Mouse (Mus musculus) kidney, postnatal 14 days (tissue): ENCODE measurements around the gene Ssxb2.
"Not testable (repeated sequence)": the region's sequence is repeated elsewhere in the genome, so short reads cannot be mapped to it uniquely, and the experiment has no call there.

ENCODE experiments used
- DNase-seq: peaks from one replicate; pipeline ENCODE4 v3.0.0; 2022; ENCODE audit warnings: mixed read lengths

The Ssxb2 gene

DNA sequence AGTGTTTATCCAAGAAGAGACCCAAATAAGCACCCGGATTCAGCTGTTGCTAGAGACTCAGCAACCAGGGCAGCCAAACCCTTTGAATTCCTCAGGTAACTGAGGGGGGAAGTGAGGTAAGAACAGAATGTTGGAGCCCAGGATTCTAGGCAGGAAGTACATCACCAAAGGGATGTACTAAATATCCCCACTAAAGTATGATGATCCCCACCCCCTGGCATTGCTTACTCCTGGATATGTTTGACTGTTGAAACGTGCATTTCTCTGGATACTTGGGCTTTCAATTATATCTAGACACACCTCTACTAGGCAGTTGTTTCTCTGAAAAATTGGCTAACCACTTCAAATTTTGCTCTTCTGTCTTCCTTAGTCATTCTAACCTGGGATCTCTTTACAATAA is at the start of gene Ssxb2:
TSS of gene Ssxb2 (minus strand) at position 101 of the 400 bp plus-strand sequence.
- DNase-seq: not testable (repeated sequence)

DNA sequence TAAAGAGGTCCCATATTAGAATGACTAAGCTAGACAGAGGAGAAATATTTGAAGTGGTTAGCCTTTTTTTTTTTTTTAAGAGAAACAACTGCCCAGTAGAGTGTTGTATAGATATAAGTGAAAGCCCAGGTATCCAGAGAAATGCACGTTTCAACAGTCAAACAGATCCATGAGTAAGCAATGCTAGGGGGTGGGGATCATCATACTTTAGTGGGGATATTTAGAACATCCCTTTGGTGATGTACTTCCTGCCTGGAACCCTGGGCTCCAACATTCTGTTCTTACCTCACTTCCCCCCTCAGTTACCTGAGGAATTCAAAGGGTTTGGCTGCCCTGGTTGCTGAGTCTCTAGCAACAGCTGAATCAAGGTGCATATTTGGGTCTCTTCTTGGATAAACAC is 48.5 kb downstream of the Ssxb2 start, which contains the start of gene Ssxb1:
TSS of gene Ssxb1 (plus strand) at position 301 of the 400 bp plus-strand sequence.
- not testable (repeated sequence) for DNase-seq
